Mouse (Mus musculus) fibroblast of lung, adult 2 months (primary cell): ENCODE measurements around the gene Arhgap42.

Experiments
- DNase-seq: peaks from one replicate; pipeline ENCODE4 v3.0.0-alpha.2; 2011; ENCODE audit warnings: low read depth

Gene Arhgap42

DNA sequence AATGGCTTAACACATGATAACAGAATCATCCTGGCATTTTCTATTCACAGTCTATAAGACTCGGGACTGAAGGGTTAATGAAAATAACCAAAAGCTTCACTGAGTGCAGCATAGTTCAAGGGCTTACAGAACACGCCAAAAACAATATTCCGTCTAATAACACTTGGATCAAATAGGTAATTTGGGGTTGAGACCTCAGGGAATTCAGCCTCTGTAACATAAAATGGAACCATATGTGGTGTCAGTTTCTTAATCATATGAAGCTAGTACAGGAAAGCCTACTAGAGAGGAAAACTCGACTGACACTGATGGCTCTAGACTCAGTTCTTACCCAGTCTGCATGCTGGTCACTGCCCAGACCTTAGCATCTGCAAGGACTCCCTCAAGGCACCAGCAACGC is 95.8 kb downstream of the Arhgap42 start:
- DNase-seq = peak; percentile 26

DNA sequence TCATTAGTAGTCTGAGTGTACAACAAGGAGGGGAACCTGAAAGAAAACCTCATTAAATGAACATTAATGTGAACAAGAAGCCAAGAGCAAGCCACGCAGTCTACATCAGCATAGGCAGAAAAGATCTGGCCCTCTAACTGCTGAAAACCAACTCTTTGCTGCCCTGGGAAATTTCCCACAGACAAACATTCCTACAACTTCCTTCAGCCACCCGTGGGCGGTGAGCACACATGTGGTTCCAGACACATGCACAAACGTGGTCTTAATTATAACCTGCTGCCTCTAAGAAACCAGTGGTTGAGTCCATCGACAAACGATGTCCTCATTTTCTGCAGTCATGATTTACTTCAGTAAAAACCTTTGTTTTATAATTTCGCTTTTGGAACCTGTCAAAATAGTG is 96.3 kb downstream of the Arhgap42 start:
- peak; percentile 80 for DNase-seq

- DNase-seq = no peak
Observed at GRCm38 (mm10) chr9:9142144-9142543, 96.8 kb downstream of the Arhgap42 start.

- DNase-seq = no peak
Observed at GRCm38 (mm10) chr9:9128996-9129694, 109.8 kb downstream of the Arhgap42 start.

DNA sequence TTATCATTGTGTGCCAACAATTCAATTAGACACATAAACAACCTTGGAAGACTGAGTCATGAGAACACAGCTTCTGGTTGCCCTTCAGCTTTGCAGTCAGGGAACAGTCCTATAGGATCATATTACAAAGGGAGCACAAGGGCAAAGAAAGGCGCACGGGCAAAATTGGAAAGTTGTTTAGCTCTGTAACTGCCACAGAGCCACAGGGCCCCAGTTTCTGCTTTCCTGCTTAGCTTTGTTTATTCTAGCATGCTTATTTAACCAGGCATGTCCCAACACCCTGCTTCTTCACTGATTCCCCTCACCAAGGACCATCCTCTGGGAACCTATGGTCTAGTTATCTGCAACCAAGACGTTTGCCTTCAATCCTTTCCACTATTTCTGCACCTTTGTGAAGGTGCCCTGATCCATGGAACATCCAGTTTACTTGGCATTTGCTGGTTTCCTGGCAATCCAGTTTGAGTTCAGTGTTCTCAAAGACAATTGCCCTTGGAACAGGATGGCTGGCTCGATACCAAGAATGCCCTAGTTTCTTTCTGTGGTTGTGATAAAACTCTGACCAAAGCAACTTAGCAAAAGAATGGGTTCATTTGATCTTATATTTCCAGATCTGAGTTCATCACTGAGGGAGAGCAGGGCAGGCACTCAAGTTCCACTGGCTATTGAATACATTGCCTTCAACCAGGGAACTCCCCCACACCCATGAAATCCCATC is 111.7 kb downstream of the Arhgap42 start:
- peak; percentile 44 for DNase-seq

DNA sequence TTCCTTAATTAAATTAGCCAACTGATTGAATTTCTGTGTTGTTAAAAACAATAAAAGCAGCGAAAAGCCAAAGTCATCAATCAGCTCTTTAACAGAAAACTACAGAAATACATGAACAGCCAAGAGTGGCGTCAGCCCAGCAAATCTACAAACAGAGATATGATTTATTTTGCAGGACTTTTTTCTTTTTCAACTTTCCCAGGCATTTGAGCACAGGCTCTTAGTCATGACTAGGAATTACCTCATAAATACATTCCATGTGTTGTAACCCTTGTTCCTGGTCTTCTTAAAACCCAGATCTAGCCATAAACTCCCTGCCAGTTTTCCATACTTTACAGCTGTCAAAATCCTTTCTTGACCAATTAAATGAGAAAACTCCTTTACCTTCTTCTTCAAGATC is 114.7 kb downstream of the Arhgap42 start:
- peak; percentile 73 for DNase-seq

DNA sequence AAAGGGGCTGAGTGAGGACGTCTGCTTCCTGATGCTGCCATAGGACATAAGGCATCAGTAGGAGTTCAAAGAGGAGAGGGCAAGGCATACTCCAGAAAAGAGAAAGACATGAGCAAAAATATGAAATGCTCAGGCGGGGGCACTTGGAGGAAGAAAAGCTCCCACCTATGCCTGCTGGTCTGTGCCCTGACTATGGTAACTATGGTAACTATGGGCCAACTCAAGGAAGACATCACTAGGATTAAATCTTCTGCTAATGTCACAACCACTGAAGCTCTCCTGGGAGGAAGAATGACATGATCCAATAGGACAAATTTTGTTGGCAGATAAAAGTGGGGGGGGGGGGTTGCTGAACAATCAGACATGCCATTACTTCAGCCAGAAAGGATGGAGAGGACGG is 124.6 kb downstream of the Arhgap42 start:
- no peak for DNase-seq

- DNase-seq = no peak
Observed at GRCm38 (mm10) chr9:9113847-9114246, 125.1 kb downstream of the Arhgap42 start.

GRCm38 (mm10) chr9:9112921-9113320 is 126.0 kb downstream of the Arhgap42 start:
- no peak for DNase-seq

- no peak for DNase-seq
Observed at GRCm38 (mm10) chr9:9107697-9108096, 131.2 kb downstream of the Arhgap42 start.

GRCm38 (mm10) chr9:9104761-9105160 is 134.1 kb downstream of the Arhgap42 start:
- DNase-seq = no peak

- DNase-seq = no peak
Observed at GRCm38 (mm10) chr9:9102158-9102514, 136.8 kb downstream of the Arhgap42 start.

- DNase-seq = no peak
Observed at GRCm38 (mm10) chr9:9101482-9102157, 137.3 kb downstream of the Arhgap42 start.

DNA sequence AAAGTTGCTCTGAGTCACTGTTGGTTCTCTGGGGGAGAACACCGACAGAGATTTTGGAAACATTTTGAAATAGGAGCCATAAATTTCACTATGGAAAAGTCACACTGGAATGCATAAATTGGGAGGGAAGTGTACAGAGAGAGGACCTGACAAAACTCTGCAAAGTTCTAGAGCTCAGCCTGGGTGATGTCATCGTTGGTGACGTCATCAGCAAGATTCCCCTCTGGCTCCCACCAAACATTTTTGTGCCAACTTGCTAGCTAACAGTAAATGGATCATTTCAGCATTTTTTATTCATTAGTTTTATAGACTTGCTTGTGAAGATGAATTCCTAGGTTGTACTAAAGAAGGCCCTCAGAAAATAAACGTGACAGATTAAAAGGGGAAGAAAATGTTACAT is 137.8 kb downstream of the Arhgap42 start:
- peak; percentile 20 for DNase-seq

- DNase-seq = no peak
Observed at GRCm38 (mm10) chr9:9097835-9098234, 141.1 kb downstream of the Arhgap42 start.

- no peak for DNase-seq
Observed at GRCm38 (mm10) chr9:9096761-9097160, 142.1 kb downstream of the Arhgap42 start.

GRCm38 (mm10) chr9:9093096-9093495 is 145.8 kb downstream of the Arhgap42 start:
- peak; percentile 11 for DNase-seq

DNA sequence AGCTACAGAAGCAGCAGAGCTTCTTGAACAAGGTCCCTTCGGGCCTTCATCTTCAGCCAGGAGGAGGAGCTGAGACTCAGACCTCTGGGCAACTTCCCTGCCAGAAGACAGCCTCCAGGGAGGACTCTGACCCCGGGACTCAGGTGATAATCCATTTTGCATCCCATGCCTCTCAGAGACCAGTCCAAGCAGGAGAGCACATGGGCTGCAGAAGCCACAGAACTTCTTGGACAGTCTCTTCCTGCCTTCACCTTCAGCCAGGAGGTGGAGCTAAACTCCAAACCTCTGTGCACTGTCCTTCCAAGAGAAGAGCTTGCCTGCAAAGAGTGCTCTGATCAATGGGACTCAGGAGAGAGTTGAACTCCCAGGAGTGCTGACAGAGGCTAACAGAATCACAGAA is 155.5 kb downstream of the Arhgap42 start:
- no peak for DNase-seq

- no peak for DNase-seq
Observed at GRCm38 (mm10) chr9:9052920-9053319, 186.0 kb downstream of the Arhgap42 start.

DNA sequence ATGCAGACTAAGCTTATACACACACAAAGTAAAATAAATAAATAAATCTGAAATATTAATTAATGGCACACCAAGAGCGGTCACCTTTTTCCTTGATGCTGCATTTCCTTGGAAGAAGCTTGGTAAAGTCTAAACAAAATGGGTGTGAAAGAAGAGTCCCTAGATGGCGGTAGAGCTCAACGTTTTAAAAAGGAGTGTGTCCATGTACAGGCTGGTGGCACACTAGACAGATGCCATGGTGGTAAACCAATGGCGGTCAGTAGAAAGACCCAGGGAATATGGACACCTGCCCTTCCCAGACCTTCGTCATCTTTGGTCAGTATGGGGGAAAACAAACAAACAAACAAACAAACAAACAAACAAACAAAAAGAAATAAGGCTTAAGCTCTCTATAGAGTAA is 187.7 kb downstream of the Arhgap42 start:
- DNase-seq = no peak

DNA sequence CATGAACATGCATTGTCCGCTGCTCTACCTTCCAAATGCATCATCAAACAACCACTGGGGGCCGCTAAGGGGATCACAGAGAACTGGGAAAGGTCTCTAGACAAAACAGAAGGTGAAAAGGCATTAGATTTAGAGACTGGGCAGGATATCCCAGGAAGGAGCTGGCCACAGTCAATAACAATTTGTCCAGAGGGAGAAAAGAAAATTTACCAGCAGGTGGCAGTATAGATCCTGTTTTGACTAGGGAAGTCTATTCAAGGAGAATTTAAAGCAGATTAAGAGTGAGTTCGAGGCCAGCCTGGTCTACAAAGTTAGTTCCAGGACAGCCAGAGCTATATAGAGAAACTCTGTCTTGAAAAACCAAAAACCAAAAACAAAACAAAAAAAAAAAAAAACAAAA is 189.7 kb downstream of the Arhgap42 start:
- DNase-seq = no peak

DNA sequence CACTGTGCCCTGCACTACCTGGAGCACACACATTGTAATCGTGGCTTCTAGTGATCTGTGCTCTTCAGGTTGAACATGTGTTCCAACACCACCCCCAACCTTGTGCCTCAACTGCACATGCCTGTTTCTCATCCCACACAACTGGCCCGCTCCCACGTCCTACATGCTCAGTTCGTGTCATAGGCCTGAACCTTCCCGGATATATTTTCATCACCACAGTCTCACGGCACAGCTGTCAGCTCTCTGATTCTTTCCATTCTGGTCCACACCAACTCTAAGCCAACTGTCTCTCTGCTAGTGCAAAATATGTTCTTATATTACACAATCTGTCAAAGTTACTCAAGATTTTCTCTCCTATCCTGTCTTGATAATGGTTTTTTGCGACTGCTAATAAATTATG is 197.9 kb downstream of the Arhgap42 start:
- no peak for DNase-seq

DNA sequence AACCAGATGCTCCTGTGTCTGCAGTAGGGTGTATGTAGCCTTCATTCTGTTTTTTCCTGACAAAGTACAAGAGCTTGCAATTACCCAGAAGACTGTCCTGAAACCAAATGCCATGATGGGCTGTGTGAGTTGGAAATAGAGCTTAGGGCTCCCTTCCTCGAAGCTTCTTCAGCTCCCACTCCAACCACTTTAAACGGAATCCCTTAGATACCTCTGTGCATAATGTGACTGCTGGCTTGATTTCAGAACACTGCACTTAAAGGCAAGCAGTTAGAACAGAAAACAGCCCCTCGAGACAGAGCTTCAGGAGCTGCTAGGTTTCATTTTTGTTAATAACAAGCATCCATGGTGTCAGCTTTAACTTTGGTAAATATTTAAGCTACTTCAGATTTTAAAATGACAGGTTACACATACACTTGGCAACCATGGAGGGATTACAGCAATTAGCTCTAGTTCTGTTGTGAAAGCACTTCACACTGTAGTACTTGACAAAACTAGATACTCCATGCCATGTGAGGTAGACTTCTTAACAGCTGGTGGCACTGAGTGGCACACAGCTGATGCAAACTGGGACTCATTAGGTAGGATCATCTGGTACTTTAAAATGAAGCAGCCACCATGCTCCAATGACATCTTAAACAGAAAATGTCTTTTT is 201.8 kb downstream of the Arhgap42 start:
- DNase-seq = no peak
